Mouse (Mus musculus) kidney, adult 11 months (tissue): ENCODE data around the gene Tnrc6a.

Experiments
- DNase-seq: peaks from one replicate; pipeline ENCODE4 v3.0.0; 2022

The Tnrc6a gene

GRCm38 (mm10) chr7:123193201-123193600 is 69.5 kb downstream of the Tnrc6a start:
- DNase-seq: no peak

- DNase-seq: peak; percentile 37
Observed at GRCm38 (mm10) chr7:123194696-123195095, 71.0 kb downstream of the Tnrc6a start.

- DNase-seq: no peak
Observed at GRCm38 (mm10) chr7:123196432-123196831, 72.7 kb downstream of the Tnrc6a start.

- peak; percentile 87 for DNase-seq
Observed at GRCm38 (mm10) chr7:123198695-123199094, 75.0 kb downstream of the Tnrc6a start.

- DNase-seq: peak; percentile 37
Observed at GRCm38 (mm10) chr7:123199151-123199550, 75.5 kb downstream of the Tnrc6a start.

GRCm38 (mm10) chr7:123199656-123200206 is 76.0 kb downstream of the Tnrc6a start:
- DNase-seq: no peak

- DNase-seq: no peak
Observed at GRCm38 (mm10) chr7:123200722-123201121, 77.0 kb downstream of the Tnrc6a start.

GRCm38 (mm10) chr7:123205261-123205660 is 81.6 kb downstream of the Tnrc6a start:
- DNase-seq: no peak

- no peak for DNase-seq
Observed at GRCm38 (mm10) chr7:123207561-123207960, 83.9 kb downstream of the Tnrc6a start.

- DNase-seq: no peak
Observed at GRCm38 (mm10) chr7:123209864-123210263, 86.2 kb downstream of the Tnrc6a start.

- no peak for DNase-seq
Observed at GRCm38 (mm10) chr7:123211461-123211860, 87.8 kb downstream of the Tnrc6a start.

- DNase-seq: no peak
Observed at GRCm38 (mm10) chr7:123212316-123212715, 88.6 kb downstream of the Tnrc6a start.

- peak; percentile 90 for DNase-seq
Observed at GRCm38 (mm10) chr7:123214365-123215075, 90.8 kb downstream of the Tnrc6a start, which contains the start of gene Slc5a11. Gene Slc5a11, plus strand, starts transcription at chr7:123214780.

GRCm38 (mm10) chr7:123215138-123215537 is 91.5 kb downstream of the Tnrc6a start:
- DNase-seq: no peak

- DNase-seq: peak; percentile 75
Observed at GRCm38 (mm10) chr7:123217448-123218354, 94.0 kb downstream of the Tnrc6a start.

- DNase-seq: no peak
Observed at GRCm38 (mm10) chr7:123218620-123219019, 94.9 kb downstream of the Tnrc6a start.

GRCm38 (mm10) chr7:123219781-123220632 is 96.3 kb downstream of the Tnrc6a start:
- no peak for DNase-seq

- DNase-seq: no peak
Observed at GRCm38 (mm10) chr7:123220633-123220942, 96.9 kb downstream of the Tnrc6a start.

- DNase-seq: no peak
Observed at GRCm38 (mm10) chr7:123224076-123224475, 100.4 kb downstream of the Tnrc6a start.

- DNase-seq: no peak
Observed at GRCm38 (mm10) chr7:123225159-123225558, 101.5 kb downstream of the Tnrc6a start.

GRCm38 (mm10) chr7:123235449-123235848 is 111.8 kb downstream of the Tnrc6a start:
- DNase-seq: no peak

GRCm38 (mm10) chr7:123238621-123239020 is 114.9 kb downstream of the Tnrc6a start:
- no peak for DNase-seq

- no peak for DNase-seq
Observed at GRCm38 (mm10) chr7:123240064-123240463, 116.4 kb downstream of the Tnrc6a start.
